Mouse (Mus musculus): ENCODE results near the gene Sema3g.

DNA sequence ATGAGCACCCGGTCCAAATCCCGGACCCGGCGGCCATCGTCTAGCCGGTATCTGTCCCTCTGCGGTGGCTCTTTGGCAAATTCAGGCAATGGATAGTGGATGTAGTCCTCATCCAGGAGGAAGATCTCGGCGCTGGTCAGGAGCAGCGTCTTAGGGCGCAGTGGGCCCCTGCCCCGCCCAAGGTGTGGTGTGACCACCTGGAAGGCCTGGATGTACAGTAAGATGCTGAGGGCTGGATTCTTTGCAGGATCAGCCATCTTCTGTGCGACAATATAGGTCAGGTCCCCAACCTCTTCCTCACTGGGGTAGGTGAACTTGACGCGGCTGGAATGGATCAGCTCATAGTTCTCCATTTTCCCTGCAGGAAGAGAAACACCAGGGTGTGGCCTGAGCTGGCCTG lies 45.8 kb upstream of the Sema3g start:
- TF ChIP-seq POLR2A (IDR thresholded peaks at IDR 0.05; ENCODE audit: extremely low read depth, insufficient read depth, low read length) (no peak), CTCF (IDR thresholded peaks at IDR 0.05; ENCODE audit: extremely low read depth, insufficient read depth, low read length) (no peak)
